Mouse (Mus musculus): ENCODE results near the gene Ccdc33.
A peak's percentile ranks its signal among the peaks of the same experiment; 100 is the strongest.

Ccdc33 gene

DNA sequence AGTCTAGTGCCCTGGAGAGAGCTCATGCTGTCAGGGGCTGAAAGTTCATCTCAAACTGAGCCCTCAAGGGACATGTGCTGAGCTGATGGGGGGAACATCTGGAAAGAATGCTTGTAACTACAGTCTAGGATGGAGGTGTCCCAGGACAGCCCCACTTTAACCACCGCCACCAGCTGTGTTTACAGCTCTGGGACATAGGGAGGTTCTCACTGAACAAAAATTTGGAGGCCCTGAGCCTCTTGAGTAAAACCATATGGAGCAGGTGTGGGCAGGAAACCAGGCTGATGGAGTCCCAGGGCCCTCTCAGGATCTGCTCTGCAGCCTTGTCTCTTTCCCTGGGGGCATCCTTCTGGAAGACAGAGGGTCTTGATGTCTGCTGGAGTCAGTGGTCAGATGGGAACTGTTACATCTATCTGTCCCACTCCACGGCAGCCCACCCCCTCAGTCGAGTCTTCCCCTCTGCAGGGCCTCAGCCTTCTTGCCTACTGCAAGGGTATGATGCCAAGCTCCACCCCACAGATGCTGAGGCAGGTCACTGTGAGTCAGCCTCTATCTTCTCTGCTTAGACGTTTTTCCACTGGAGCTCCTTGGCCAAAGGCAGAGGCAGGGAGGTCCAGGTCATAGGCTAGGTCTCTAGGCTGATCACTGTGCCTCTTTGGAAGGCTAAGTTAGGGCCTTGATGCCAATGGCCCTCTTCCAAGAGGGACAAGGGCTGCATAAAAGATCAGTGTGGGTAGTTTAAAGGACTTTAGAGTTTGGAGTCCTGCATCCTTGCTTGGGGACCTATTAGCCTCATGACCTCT lies 26.8 kb downstream of the Ccdc33 start:
- no peak for DNase-seq (ENCODE audit: low read depth)

GRCm38 (mm10) chr9:58087277-58087998 lies 31.2 kb downstream of the Ccdc33 start:
- DNase-seq (ENCODE audit: low read depth): peak; percentile 19

GRCm38 (mm10) chr9:58086861-58087260 lies 31.8 kb downstream of the Ccdc33 start:
- no peak for DNase-seq (ENCODE audit: low read depth)

DNA sequence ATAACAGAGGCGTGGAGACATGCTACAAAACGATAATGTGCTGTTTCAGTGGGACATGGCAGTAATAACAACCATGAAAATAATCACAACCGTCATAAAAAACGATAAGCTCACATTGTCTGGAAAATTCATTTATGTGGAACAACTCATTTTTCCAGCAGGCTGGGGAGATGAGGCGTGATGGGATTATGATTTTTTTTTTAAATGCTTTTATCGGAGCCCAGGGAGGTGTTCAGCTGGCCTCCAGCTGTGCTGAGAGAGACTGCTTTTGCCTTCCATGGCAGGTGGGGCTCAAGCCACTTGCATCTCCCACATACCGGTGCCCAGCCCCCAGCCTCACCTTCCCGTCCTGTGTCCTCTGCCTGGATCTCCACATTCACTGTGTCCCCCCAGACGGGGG lies 32.4 kb downstream of the Ccdc33 start:
- DNase-seq (ENCODE audit: low read depth): no peak

GRCm38 (mm10) chr9:58085074-58085473 lies 33.5 kb downstream of the Ccdc33 start:
- DNase-seq (ENCODE audit: low read depth): no peak

DNA sequence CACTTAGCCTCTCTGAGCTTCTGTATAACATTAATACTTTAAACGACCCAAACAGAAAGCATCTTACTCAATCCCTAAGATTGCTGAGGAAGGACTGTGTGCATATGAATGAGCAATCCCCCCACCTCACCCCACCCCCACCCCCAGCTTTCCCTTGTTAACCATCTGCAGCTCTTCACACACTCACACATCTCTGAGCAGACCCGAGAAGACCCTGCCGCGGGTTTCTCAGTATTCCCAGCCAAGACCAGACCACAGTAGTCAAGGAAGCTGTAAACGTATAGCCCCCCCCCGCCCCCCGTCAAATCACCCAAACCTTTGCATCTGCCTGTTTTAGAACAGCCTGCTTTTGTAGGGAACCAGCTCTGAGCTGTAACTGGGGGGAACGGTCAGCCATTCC lies 34.0 kb downstream of the Ccdc33 start:
- no peak for DNase-seq (ENCODE audit: low read depth)

DNA sequence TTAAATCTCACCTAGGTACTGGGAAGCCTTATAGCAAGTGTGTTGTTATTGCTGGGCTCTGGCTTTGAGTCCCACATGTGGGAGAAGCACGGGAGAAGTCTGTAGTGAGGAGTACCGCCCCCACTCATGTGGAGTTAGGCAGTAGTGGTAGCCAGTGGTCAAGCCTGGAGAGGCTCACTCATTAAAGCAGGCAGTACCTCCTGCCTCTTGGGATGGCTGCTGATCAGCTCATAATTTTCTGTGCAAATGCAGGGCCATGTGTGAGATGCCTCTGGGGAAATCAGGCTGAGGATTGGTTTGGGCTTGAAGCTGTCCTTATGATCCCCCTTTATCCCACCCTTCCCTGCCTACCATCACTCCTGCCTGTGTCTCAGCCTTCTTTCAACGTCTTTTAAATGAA lies 44.1 kb downstream of the Ccdc33 start:
- no peak for DNase-seq (ENCODE audit: low read depth)

DNA sequence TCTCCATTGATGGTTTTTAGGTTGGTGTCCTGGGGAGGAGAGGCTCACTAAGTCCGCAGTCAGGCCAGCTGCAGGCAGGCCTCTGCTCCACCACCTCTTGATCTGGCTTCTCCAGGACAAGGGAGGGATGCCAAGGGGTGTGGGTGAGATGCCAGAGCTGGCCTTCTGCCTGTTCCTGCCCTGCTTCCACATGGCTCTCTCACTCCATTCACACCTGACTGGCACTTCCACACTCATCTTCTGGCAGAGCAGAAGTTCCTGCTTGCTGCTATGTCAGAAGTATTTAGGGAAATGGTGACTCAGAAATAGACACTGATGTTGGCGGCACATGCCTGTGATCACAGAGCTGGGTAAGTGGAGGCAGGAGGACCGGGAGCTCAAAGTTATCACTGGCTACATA lies 51.1 kb downstream of the Ccdc33 start:
- DNase-seq (ENCODE audit: low read depth): no peak

DNA sequence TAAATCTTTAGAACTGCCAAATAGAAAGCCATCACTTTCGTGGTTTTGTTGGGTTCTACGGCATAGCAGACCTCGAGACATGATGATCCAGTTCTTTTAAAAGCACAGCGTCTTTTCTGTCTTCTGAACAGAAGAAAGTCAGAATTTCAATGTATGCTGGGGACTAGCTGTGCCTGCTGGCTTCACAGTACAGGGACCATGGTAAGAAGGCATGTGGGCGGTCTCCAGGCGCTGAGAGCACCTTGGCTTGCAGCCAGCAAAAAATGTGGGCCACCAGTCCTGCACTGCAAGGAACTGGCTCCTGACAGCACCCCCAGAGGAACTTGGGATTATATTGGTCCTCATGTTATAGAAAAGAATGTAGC lies 51.9 kb downstream of the Ccdc33 start:
- no peak for DNase-seq (ENCODE audit: low read depth)

DNA sequence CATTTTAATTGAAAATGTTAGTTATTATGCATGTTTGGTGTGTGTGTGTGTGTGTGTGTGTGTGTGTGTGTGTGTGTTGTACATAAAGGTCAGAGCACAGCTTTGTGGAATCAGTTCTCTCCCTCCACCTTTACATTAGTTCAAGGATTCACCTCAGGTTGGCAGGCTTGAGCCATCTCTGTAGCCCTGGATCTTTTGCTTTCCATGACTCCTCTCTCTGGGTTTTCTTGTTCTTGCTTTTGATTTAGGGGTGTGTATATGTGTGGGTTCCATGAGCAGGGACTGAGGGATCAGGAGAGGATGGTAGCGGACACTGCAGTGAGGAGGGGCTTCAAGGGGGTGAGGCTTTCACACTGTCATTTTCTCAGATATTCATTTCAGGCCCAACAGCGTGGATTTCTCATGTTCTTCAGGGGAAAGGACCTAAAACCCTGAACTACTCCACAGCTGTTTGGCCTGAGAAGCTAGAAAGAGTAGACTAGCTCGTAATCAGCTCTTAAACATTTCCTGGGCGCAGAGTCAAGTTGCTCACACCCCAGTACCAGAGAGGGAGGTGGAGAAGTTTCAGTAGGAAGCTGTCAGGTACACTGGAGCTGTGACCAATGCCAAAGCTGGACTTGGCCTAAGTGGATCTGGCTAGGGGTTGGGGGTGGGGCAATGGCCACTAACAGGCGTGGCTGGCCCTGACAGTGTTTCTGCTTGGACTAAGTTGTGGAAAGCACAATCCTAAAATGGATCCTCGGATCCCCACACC lies 52.5 kb downstream of the Ccdc33 start:
- no peak for DNase-seq (ENCODE audit: low read depth)

- DNase-seq (ENCODE audit: low read depth): no peak
Observed at GRCm38 (mm10) chr9:58065532-58065931, 53.1 kb downstream of the Ccdc33 start.

DNA sequence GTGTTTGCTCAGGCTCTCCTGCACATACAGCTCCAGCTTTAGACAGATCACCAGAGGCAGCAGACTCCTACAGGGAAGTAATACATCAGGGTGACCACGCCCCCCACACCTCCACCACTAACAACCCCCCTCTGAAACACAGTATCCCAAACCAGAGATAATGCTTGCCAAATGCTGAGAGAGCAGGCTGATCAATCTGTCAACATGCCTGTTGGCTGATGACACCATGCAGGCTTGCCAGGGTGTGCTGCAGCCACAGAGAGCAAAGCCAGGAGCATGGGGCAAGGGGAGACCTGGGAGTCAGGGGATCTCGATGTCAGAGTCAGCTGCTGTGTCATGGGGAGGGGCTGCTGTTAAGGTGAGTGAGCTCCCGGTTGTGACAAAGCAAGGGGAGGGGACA lies 55.1 kb downstream of the Ccdc33 start, which contains the start of gene Stra6:
Gene Stra6, plus strand, starts transcription at position 258 of the 400 bp plus-strand sequence.
- no peak for DNase-seq (ENCODE audit: low read depth)

DNA sequence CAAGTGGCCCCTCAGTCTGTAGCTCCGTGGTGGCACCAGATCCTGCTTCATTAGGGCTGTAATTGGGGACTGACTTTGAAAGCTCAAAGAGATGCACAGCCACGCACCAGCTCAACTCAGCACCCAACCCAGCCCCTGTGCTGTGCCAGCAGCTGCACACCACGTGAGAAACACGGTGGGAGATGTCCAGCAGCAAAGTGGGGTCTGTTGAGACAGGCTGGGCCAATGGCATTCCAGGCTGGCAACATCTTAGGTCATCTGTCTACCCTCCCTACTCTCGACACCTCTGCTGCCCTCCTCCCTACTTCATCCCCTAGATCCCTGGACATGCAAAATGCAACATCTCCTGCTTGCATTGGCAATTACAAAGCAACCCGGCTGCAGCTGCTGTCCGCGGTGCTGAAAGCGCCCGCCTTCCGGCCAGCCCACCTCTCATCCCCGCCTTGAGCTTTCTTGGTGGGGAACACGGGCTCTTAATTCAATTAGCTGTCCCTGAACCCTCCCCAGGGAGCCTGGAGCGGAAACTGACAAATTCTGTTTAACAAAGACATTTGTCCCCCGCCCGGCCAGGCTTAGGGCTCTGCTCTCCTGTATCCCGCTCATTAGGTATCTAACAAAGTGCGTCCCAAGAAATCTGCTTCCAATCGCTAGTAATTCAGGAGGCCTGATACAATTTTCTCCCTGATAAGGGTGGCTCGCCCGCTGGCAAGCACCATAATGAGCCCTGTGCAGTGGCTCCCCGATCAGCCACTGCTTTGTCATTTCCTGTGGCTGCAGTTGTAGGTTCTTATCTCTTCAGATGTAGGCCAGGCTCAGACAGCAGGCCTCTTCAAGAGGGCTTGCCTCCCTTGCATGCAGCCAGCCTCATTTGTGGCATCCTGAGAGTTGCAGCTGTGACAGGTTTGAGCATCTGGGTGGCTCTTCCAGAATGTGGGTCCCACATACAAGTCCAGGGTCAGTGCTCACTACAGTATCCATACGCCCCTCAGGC lies 57.7 kb downstream of the Ccdc33 start:
- peak; percentile 23 for DNase-seq (ENCODE audit: low read depth)

GRCm38 (mm10) chr9:58059920-58060319 lies 58.7 kb downstream of the Ccdc33 start:
- no peak for DNase-seq (ENCODE audit: low read depth)

DNA sequence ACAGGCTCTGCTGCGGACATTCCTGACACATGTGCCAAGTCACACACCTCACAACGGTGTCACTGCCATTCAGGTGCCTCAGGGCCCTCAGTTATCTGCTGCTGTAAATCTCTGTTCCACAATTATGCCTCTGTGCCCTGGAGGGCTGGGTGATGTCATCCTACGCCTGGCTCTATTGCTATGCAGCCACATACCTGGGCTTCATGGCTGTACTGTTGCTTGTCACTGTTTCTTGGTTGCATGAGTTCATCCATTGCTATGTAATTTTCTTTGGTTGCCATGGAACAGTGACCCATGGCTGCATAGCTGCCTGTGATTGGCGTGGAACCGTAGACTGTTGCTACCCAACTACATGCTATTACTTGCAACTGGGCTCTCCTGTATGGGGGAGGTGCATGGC lies 63.0 kb downstream of the Ccdc33 start:
- no peak for DNase-seq (ENCODE audit: low read depth)

GRCm38 (mm10) chr9:58054032-58054431 lies 64.6 kb downstream of the Ccdc33 start:
- DNase-seq (ENCODE audit: low read depth): no peak

DNA sequence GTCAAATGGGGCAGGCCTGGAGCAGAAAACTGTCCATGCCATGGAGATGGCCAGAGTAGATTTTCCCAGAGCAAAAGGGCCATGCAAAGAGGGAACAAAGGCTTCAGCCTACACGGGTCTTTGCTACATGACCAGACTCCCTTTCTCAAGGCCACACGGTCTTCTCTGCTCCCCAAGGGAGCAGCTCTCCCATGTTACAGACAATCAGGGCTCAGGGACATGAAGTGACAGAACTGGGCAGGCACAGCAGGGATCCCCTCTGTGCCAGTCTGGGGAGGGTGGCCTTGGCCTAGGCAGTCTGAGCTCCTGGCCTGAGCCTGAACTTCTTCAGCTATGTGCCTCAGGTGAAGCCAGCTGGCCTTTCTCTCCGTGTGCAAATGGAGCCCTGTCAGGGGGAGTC lies 65.1 kb downstream of the Ccdc33 start:
- no peak for DNase-seq (ENCODE audit: low read depth)

- peak; percentile 66 for DNase-seq (ENCODE audit: low read depth)
Observed at GRCm38 (mm10) chr9:58053102-58053501, 65.5 kb downstream of the Ccdc33 start.

DNA sequence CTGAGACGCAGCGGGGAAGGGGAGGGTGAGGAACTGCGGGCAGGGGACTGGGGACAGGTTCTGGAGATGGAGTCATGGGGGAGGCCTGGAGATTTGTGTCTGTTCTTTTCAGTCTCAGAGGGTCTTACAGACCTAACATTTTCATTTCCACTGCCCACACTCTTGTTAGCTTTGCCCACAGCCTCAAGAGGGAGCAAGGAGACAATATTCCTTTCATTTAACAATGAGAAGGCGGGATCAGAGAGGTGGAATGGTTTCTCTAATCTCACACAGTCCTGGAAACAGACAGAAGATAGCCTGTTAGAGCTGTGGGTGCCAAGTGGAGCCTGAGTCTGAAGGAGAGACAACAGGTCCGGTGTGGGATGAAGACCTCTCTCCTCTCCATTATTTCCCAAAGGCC lies 66.7 kb downstream of the Ccdc33 start:
- DNase-seq (ENCODE audit: low read depth): no peak

- no peak for DNase-seq (ENCODE audit: low read depth)
Observed at GRCm38 (mm10) chr9:58049861-58050260, 68.8 kb downstream of the Ccdc33 start.

DNA sequence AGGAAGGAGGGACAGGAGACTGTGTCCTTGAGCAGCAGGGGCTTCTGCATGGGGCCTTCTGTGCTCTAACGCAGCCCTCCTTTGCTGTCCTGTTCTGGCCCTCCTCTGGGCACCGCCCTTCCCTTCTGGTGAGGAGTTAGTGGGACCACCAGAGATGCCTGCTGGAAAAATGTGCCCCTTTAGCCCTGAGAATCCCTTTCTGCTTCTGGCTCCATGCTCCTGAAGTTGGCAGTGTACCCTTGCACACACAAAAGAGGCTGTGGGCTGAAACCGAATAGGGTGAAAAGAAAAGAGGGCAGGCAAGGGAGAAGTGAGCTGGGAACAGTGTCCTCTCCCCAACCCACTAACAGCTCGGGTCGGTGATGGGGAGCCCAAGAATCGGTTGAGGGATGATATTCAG lies 69.4 kb downstream of the Ccdc33 start:
- DNase-seq (ENCODE audit: low read depth): no peak

- no peak for DNase-seq (ENCODE audit: low read depth)
Observed at GRCm38 (mm10) chr9:58048621-58049020, 70.0 kb downstream of the Ccdc33 start.
